ENCODE assay signal across 22 mouse cellular contexts in genomic region chr6:71744934-71745333, GRCm38 (mm10). TPM values are rescaled to one million over a fixed set of nuclear protein-coding genes. Genes with fewer than 3 reads are reported as not detected.
A peak's percentile ranks its signal among the peaks of the same experiment; 100 is the strongest.
DNase-seq lines count a peak whose midpoint lies in the region; ATAC-seq and TF ChIP-seq lines count a peak whose summit lies in the region.
"Had no signal": no experiment of that assay in that cellular context is flagged by ENCODE, and none has a peak within 500 bp of the region (broad histone marks: within the 10 kb centered on the region; RNA-seq: fewer than 3 reads in every experiment).

No protein-coding gene starts in this region.

- no peak for TF ChIP-seq CTCF in left cerebral cortex, adult 2 months (IDR thresholded peaks at IDR 0.05)

- peak; percentile 18 for ATAC-seq in granulocyte monocyte progenitor cell, adult 5-6 weeks (replicated peaks; ENCODE audit: poor library complexity, severe bottlenecking)
- ATAC-seq: forebrain, embryonic 16.5 days; intestine, embryonic 16.5 days had no signal

- intact Hi-C loops in left cerebral cortex, adult 2 months (cut with DNase I) = loop anchor here (5.0 kb wide), 1 partner anchor 57 kb away; no protein-coding TSS in a partner anchor
- intact Hi-C loops in left cerebral cortex, postnatal 4 days (cut with DNase I) = no loop called here

- DNase-seq in left cerebral cortex, adult 2 months (ENCODE audit: extremely low spot score in 1 of 2, low spot score in 2 of 2) = no peak
- DNase-seq in left cerebral cortex, postnatal 4 days = no peak
- DNase-seq in 416B (ENCODE audit: low read depth) = peak; percentile 37
- no peak for DNase-seq in neural tube, embryonic 10.5 days (ENCODE audit: extremely low spot score, low spot score)
- no peak for DNase-seq in adrenal gland, postnatal 14 days
- no peak for DNase-seq in gastrocnemius, postnatal 10 days
- DNase-seq: adrenal gland, adult 2 months; adrenal gland, postnatal 36 days; cerebellum, adult 11 months; cerebellum, adult 9-11 months; cerebellum, postnatal 36 days; gastrocnemius, adult 2 months; heart, adult 2 months; heart, postnatal 14 days had no signal

- no peak overlapping the region for H3K4me3 ChIP-seq in left cerebral cortex, adult 2 months
- H3K4me3 ChIP-seq: embryonic facial prominence, embryonic 13.5 days; forebrain, embryonic 12.5 days; gastrocnemius, adult 2 months; heart, adult 2 months; heart, embryonic 15.5 days had no signal

- peak overlapping the region; percentile 67 for H3K27ac ChIP-seq in left cerebral cortex, adult 2 months
- H3K27ac ChIP-seq: embryonic facial prominence, embryonic 13.5 days; forebrain, embryonic 12.5 days; gastrocnemius, adult 2 months; heart, adult 2 months; heart, embryonic 15.5 days; hindbrain, embryonic 14.5 days had no signal

RNA-seq across cellular contexts. Expression of gene Reep1, which starts 37.6 kb away (rescaled TPM):
- 10 to 100 TPM; 81.4 to 81.5 TPM for total RNA-seq in left cerebral cortex, adult 2 months (2021)
- 100 to 1,000 TPM; 223 to 225 TPM for total RNA-seq in left cerebral cortex, postnatal 4 days (2021)
- 2.4 and 2.6 TPM in 2 replicates for total RNA-seq in granulocyte monocyte progenitor cell, adult 5-6 weeks (2014; fragmentation: Nextera tagmentation)
- 0.60 and 2.0 TPM in 2 replicates for total RNA-seq in granulocyte monocyte progenitor cell, adult 5-6 weeks (2017)
- 8.2 and 11.0 TPM in 2 replicates for total RNA-seq in adrenal gland, postnatal 14 days (2021)
- 100 to 1,000 TPM; 104 to 111 TPM for total RNA-seq in gastrocnemius, postnatal 10 days (2021)
- total RNA-seq: hematopoietic stem cell, adult 5-6 weeks had no signal
